Mouse (Mus musculus) midbrain, embryonic 10.5 days (tissue): ENCODE results near the gene Srpx. TPM values are rescaled to one million over a fixed set of nuclear protein-coding genes. Genes with fewer than 3 reads are reported as not detected.

ENCODE experiments used
- DNase-seq: peaks from one replicate; pipeline ENCODE4 v3.0.0-alpha.2; 2017; ENCODE audit warnings: low spot score
- H3K27ac ChIP-seq: fragments of 300-500 bp; sonication (generic); replicated peaks from 2 replicates; pipeline ENCODE4 v1.5.1; 2016; ENCODE audit warnings: mild to moderate bottlenecking
- H3K27me3 ChIP-seq: fragments of 300-500 bp; sonication (generic); 2 replicates; pipeline ENCODE4 v1.6.1; 2016; ENCODE audit warnings: low read depth, mild to moderate bottlenecking; ENCODE audit not compliant: poor library complexity, severe bottlenecking
- H3K36me3 ChIP-seq: fragments of 300-500 bp; sonication (generic); 2 replicates; pipeline ENCODE4 v1.6.1; 2016; ENCODE audit warnings: mild to moderate bottlenecking, moderate library complexity
- H3K4me1 ChIP-seq: fragments of 300-500 bp; sonication (generic); 2 replicates; pipeline ENCODE4 v1.6.1; 2016
- H3K4me3 ChIP-seq: fragments of 300-500 bp; sonication (generic); 2 replicates; pipeline ENCODE4 v1.5.1; 2016; ENCODE audit warnings: mild to moderate bottlenecking, moderate library complexity
- H3K9me3 ChIP-seq: fragments of 300-500 bp; sonication (generic); replicated peaks from 2 replicates; pipeline ENCODE4 v1.6.1; 2016; ENCODE audit warnings: mild to moderate bottlenecking
- WGBS: fragments of 180-500 bp; shearing (Covaris S2); methylation state at CpG from one replicate; pipeline ENCODE4 v1.1.7; 2016; 5-methylcytosine and 5-hydroxymethylcytosine counted together
- polyA plus RNA-seq: library from polyadenylated mRNA; unstranded; fragments of >200 nt; fragmentation: Nextera tagmentation; extraction: Ambion mirVana; gene quantifications from 2 replicates; pipeline ENCODE4 v1.2.1, GENCODE M21; 2016

The Srpx gene
- polyA plus RNA-seq, 1 experiment from 2014 or later: 3.0 TPM

GRCm38 (mm10) chrX:10069405-10069804, 48.1 kb downstream of the Srpx start:
- H3K9me3 ChIP-seq: no peaks in the 10 kb centered on the region
- H3K27ac ChIP-seq: no peak overlapping the region
- DNase-seq: no peak
- no peak overlapping the region for H3K4me3 ChIP-seq
- no peaks in the 10 kb centered on the region for H3K36me3 ChIP-seq
- 77% methylated on average over 4 of the region's 4 CpGs for WGBS
- no peaks in the 10 kb centered on the region; the same call in 1 of the 2 replicates for H3K27me3 ChIP-seq
- no peaks in the 10 kb centered on the region for H3K4me1 ChIP-seq

GRCm38 (mm10) chrX:10063781-10064180, 53.7 kb downstream of the Srpx start:
- Histone ChIP-seq H3K27ac (no peak overlapping the region), H3K4me1 (peaks cover 7% of the 10 kb centered on the region; the same call in 1 of the 2 replicates), H3K36me3 (no peaks in the 10 kb centered on the region), H3K9me3 (no peaks in the 10 kb centered on the region), H3K4me3 (no peak overlapping the region), H3K27me3 (no peaks in the 10 kb centered on the region)
- no peak for DNase-seq
- 60% methylated on average over 1 of the region's 1 CpGs for WGBS

GRCm38 (mm10) chrX:10063361-10063760, 54.1 kb downstream of the Srpx start:
- no peak for DNase-seq
- Histone ChIP-seq H3K4me3 (no peak overlapping the region), H3K27me3 (no peaks in the 10 kb centered on the region), H3K4me1 (peaks cover 7% of the 10 kb centered on the region; the same call in 1 of the 2 replicates), H3K9me3 (no peaks in the 10 kb centered on the region), H3K27ac (no peak overlapping the region), H3K36me3 (no peaks in the 10 kb centered on the region)
- WGBS: 89% methylated on average over 2 of the region's 2 CpGs

GRCm38 (mm10) chrX:10062201-10062600, 55.3 kb downstream of the Srpx start:
- 74% methylated on average over 4 of the region's 4 CpGs for WGBS

GRCm38 (mm10) chrX:10034666-10035065, 82.8 kb downstream of the Srpx start:
- H3K4me1 ChIP-seq: no peaks in the 10 kb centered on the region
- no peak overlapping the region for H3K4me3 ChIP-seq
- no peak overlapping the region for H3K27ac ChIP-seq
- no peaks in the 10 kb centered on the region for H3K36me3 ChIP-seq
- no peaks in the 10 kb centered on the region for H3K9me3 ChIP-seq
- DNase-seq: no peak
- no peaks in the 10 kb centered on the region for H3K27me3 ChIP-seq

More at GRCm38 (mm10) chrX:10062201-10062600, 55.3 kb downstream of the Srpx start:
- H3K9me3 ChIP-seq: no peaks in the 10 kb centered on the region
- H3K27me3 ChIP-seq: no peaks in the 10 kb centered on the region
- H3K4me1 ChIP-seq: peaks cover 7% of the 10 kb centered on the region; the same call in 1 of the 2 replicates
- no peak overlapping the region for H3K4me3 ChIP-seq
- no peak overlapping the region for H3K27ac ChIP-seq
- DNase-seq: no peak
- H3K36me3 ChIP-seq: no peaks in the 10 kb centered on the region

GRCm38 (mm10) chrX:10010202-10010601, 107.3 kb downstream of the Srpx start:
- DNase-seq: no peak
- Histone ChIP-seq H3K27me3 (no peaks in the 10 kb centered on the region), H3K27ac (no peak overlapping the region), H3K4me3 (no peak overlapping the region), H3K4me1 (no peaks in the 10 kb centered on the region), H3K9me3 (no peaks in the 10 kb centered on the region), H3K36me3 (no peaks in the 10 kb centered on the region)

- H3K4me1 ChIP-seq: no peaks in the 10 kb centered on the region
- H3K36me3 ChIP-seq: no peaks in the 10 kb centered on the region
- WGBS: 96% methylated on average over 1 of the region's 1 CpGs
- H3K4me3 ChIP-seq: no peak overlapping the region
- no peaks in the 10 kb centered on the region for H3K27me3 ChIP-seq
- DNase-seq: no peak
- H3K27ac ChIP-seq: no peak overlapping the region
- no peaks in the 10 kb centered on the region for H3K9me3 ChIP-seq
Observed at GRCm38 (mm10) chrX:10007675-10008270, 109.7 kb downstream of the Srpx start.

GRCm38 (mm10) chrX:10005946-10006345, 111.6 kb downstream of the Srpx start:
- Histone ChIP-seq H3K4me3 (no peak overlapping the region), H3K36me3 (no peaks in the 10 kb centered on the region), H3K27ac (no peak overlapping the region), H3K4me1 (no peaks in the 10 kb centered on the region), H3K9me3 (no peaks in the 10 kb centered on the region), H3K27me3 (no peaks in the 10 kb centered on the region)
- 68% methylated on average over 1 of the region's 1 CpGs for WGBS
- DNase-seq: no peak

- H3K27ac ChIP-seq: no peak overlapping the region
- H3K4me3 ChIP-seq: no peak overlapping the region
- no peaks in the 10 kb centered on the region for H3K4me1 ChIP-seq
- 69% methylated on average over 1 of the region's 1 CpGs for WGBS
- H3K9me3 ChIP-seq: no peaks in the 10 kb centered on the region
- H3K36me3 ChIP-seq: no peaks in the 10 kb centered on the region
- H3K27me3 ChIP-seq: no peaks in the 10 kb centered on the region
- DNase-seq: no peak
Observed at GRCm38 (mm10) chrX:10000718-10001117, 116.8 kb downstream of the Srpx start.

Other genes with a start within 250 kb of the Srpx start
- gene Sytl5, start 232.1 kb downstream of the Srpx start, polyA plus RNA-seq: 0.15 and 0.20 TPM in 2 replicates
- 31.7 and 34.7 TPM in 2 replicates for gene Rpgr, start 99.2 kb upstream of the Srpx start, polyA plus RNA-seq
- not detected in 2 replicates for gene Otc, start 134.6 kb upstream of the Srpx start, polyA plus RNA-seq